Mouse (Mus musculus) CH12.LX (cell line): ENCODE data around the gene Mcrs1. TPM values are rescaled to one million over a fixed set of nuclear protein-coding genes. Genes with fewer than 3 reads are reported as not detected.
A peak's percentile ranks its signal among the peaks of the same experiment; 100 is the strongest.

Source experiments
- DNase-seq: peaks from one replicate; pipeline ENCODE4 v3.0.0-alpha.2; 2013; ENCODE audit errors: extremely low read depth
- H3K27ac ChIP-seq: 2 replicates; pipeline ENCODE4 v1.5.1; 2012; ENCODE audit warnings: low read depth, mild to moderate bottlenecking, control low read depth, moderate library complexity; ENCODE audit not compliant: insufficient read depth
- H3K27me3 ChIP-seq: replicated peaks from 2 replicates; pipeline ENCODE3; 2012; ENCODE audit warnings: inconsistent platforms
- H3K36me3 ChIP-seq, 2 experiments: replicated peaks in 1 of 2; 2 replicates each; pipeline versions ENCODE3 to v1.6.1; 2012; ENCODE audit warnings: inconsistent platforms in 1 of 2, low read length in 1 of 2, mild to moderate bottlenecking in 1 of 2, mixed read lengths in 1 of 2, moderate library complexity in 1 of 2; ENCODE audit not compliant: control insufficient read depth in 1 of 2, insufficient read depth in 1 of 2
- H3K4me1 ChIP-seq, 2 experiments: 2 replicates each; pipeline ENCODE4 v1.6.1; 2012; ENCODE audit warnings: inconsistent platforms in 1 of 2, moderate library complexity in 1 of 2; ENCODE audit not compliant: insufficient read depth in 2 of 2, control insufficient read depth in 1 of 2
- H3K4me2 ChIP-seq: 2 replicates; pipeline ENCODE4 v1.6.1; 2012; ENCODE audit warnings: low read depth, mild to moderate bottlenecking, control low read depth; ENCODE audit not compliant: poor library complexity, insufficient read depth, severe bottlenecking
- H3K4me3 ChIP-seq, 3 experiments: fragments of 150-350 bp in 1 of 3; sonication (generic) in 1 of 3; replicated peaks in 1 of 3; 2 replicates each; pipeline versions ENCODE3 to v1.5.1; 2011 to 2012; ENCODE audit warnings: low read depth in 2 of 3, low read length in 2 of 3, mild to moderate bottlenecking in 2 of 3, moderate library complexity in 2 of 3, control low read depth in 1 of 3, improper control_type of control experiment in 1 of 3, inconsistent platforms in 1 of 3, mixed read lengths in 1 of 3; ENCODE audit not compliant: poor library complexity in 1 of 3
- H3K79me2 ChIP-seq: replicated peaks from 2 replicates; pipeline ENCODE4 v1.6.1; 2012; ENCODE audit warnings: mild to moderate bottlenecking, moderate library complexity; ENCODE audit not compliant: control insufficient read depth, poor library complexity, insufficient read depth, severe bottlenecking; ENCODE audit errors: extremely low read depth
- H3K9ac ChIP-seq: 2 replicates; pipeline ENCODE4 v1.6.1; 2012; ENCODE audit warnings: low read depth, mild to moderate bottlenecking, control low read depth, moderate library complexity; ENCODE audit not compliant: insufficient read depth
- H3K9me3 ChIP-seq: replicated peaks from 2 replicates; pipeline ENCODE3; 2012; ENCODE audit warnings: low read length, inconsistent platforms, mixed read lengths
- BHLHE40 ChIP-seq: IDR thresholded peaks from 2 replicates; pipeline ENCODE4 v1.6.1; 2011; ENCODE audit warnings: mild to moderate bottlenecking, low read depth, low read length, improper control_type of control experiment
- CHD1 ChIP-seq: IDR thresholded peaks from 2 replicates; pipeline ENCODE4 v1.6.1; 2012; ENCODE audit warnings: low read depth, low read length, improper control_type of control experiment, inconsistent platforms
- CHD2 ChIP-seq: IDR thresholded peaks from 2 replicates; pipeline ENCODE4 v1.6.1; 2011; ENCODE audit warnings: low read length, improper control_type of control experiment
- CTCF ChIP-seq, 2 experiments: IDR thresholded peaks in 1 of 2; conservative IDR thresholded peaks in 1 of 2; 2 replicates each; pipeline ENCODE4 v1.5.1; 2011 to 2012; ENCODE audit warnings: low read depth in 2 of 2, low read length in 2 of 2, improper control_type of control experiment in 1 of 2, inconsistent platforms in 1 of 2, mild to moderate bottlenecking in 1 of 2, moderate library complexity in 1 of 2
- E2F4 ChIP-seq: IDR thresholded peaks from 2 replicates; pipeline ENCODE4 v1.6.1; 2011; ENCODE audit warnings: low read depth, low read length, improper control_type of control experiment; ENCODE audit not compliant: insufficient replicate concordance
- ELF1 ChIP-seq: IDR thresholded peaks from 2 replicates; pipeline ENCODE4 v1.6.1; 2014; ENCODE audit warnings: low read depth, mild to moderate bottlenecking, inconsistent platforms, low read length, improper control_type of control experiment
- EP300 ChIP-seq: IDR thresholded peaks from 2 replicates; pipeline ENCODE4 v1.6.1; 2011; ENCODE audit warnings: low read length, improper control_type of control experiment
- ETS1 ChIP-seq: conservative IDR thresholded peaks from 2 replicates; pipeline ENCODE4 v1.6.1; 2012; ENCODE audit warnings: low read depth, mild to moderate bottlenecking, inconsistent platforms, low read length, improper control_type of control experiment, moderate library complexity
- GABPA ChIP-seq: IDR thresholded peaks from 2 replicates; pipeline ENCODE4 v1.6.1; 2012; ENCODE audit warnings: low read depth, low read length, improper control_type of control experiment, inconsistent platforms; ENCODE audit not compliant: insufficient replicate concordance
- HCFC1 ChIP-seq: IDR thresholded peaks from 2 replicates; pipeline ENCODE4 v1.6.1; 2012; ENCODE audit warnings: low read depth, mild to moderate bottlenecking, inconsistent platforms, low read length, improper control_type of control experiment
- IRF4 ChIP-seq: IDR thresholded peaks from 2 replicates; pipeline ENCODE4 v1.6.1; 2014; ENCODE audit warnings: low read depth, mild to moderate bottlenecking, inconsistent platforms, low read length, improper control_type of control experiment
- JUN ChIP-seq: IDR thresholded peaks from 2 replicates; pipeline ENCODE4 v1.6.1; 2011; ENCODE audit warnings: low read depth, mild to moderate bottlenecking, low read length, improper control_type of control experiment, moderate library complexity; ENCODE audit not compliant: insufficient read depth
- JUND ChIP-seq: conservative IDR thresholded peaks from 2 replicates; pipeline ENCODE4 v1.6.1; 2011; ENCODE audit warnings: low read depth, low read length, improper control_type of control experiment
- KAT2A ChIP-seq: IDR thresholded peaks from 2 replicates; pipeline ENCODE4 v1.6.1; 2012; ENCODE audit warnings: low read length, improper control_type of control experiment, inconsistent platforms; ENCODE audit not compliant: insufficient replicate concordance
- MAFK ChIP-seq: IDR thresholded peaks from 2 replicates; pipeline ENCODE4 v1.6.1; 2011; ENCODE audit warnings: low read length, improper control_type of control experiment; ENCODE audit not compliant: insufficient replicate concordance
- MAX ChIP-seq: IDR thresholded peaks from 2 replicates; pipeline ENCODE4 v1.6.1; 2011; ENCODE audit warnings: low read length, improper control_type of control experiment
- MAZ ChIP-seq: IDR thresholded peaks from 2 replicates; pipeline ENCODE4 v1.6.1; 2012; ENCODE audit warnings: low read depth, mild to moderate bottlenecking, inconsistent platforms, low read length, improper control_type of control experiment, moderate library complexity
- MEF2A ChIP-seq: IDR thresholded peaks from 2 replicates; pipeline ENCODE4 v1.6.1; 2014; ENCODE audit warnings: low read depth, mild to moderate bottlenecking, inconsistent platforms, low read length, improper control_type of control experiment, borderline replicate concordance
- MXI1 ChIP-seq: IDR thresholded peaks from 2 replicates; pipeline ENCODE4 v1.6.1; 2011; ENCODE audit warnings: mild to moderate bottlenecking, low read depth, low read length, improper control_type of control experiment
- MYC ChIP-seq: IDR thresholded peaks from 2 replicates; pipeline ENCODE4 v1.6.1; 2011; ENCODE audit warnings: low read depth, mild to moderate bottlenecking, improper control_type of control experiment, low read length
- NELFE ChIP-seq: IDR thresholded peaks from 2 replicates; pipeline ENCODE4 v1.6.1; 2011; ENCODE audit warnings: low read depth, low read length, improper control_type of control experiment
- NRF1 ChIP-seq: IDR thresholded peaks from 2 replicates; pipeline ENCODE4 v1.6.1; 2014; ENCODE audit warnings: low read depth, mild to moderate bottlenecking, inconsistent platforms, low read length, improper control_type of control experiment, moderate library complexity
- PAX5 ChIP-seq: IDR thresholded peaks from 2 replicates; pipeline ENCODE4 v1.6.1; 2012; ENCODE audit warnings: low read length, inconsistent platforms, mixed read lengths
- POLR2A ChIP-seq: IDR thresholded peaks from 2 replicates; pipeline ENCODE4 v1.6.1; 2011; ENCODE audit warnings: low read depth, mild to moderate bottlenecking, improper control_type of control experiment, low read length
- POLR2AphosphoS2 ChIP-seq: IDR thresholded peaks from 2 replicates; pipeline ENCODE4 v1.6.1; 2011; ENCODE audit warnings: low read depth, low read length, improper control_type of control experiment
- RAD21 ChIP-seq: IDR thresholded peaks from 2 replicates; pipeline ENCODE4 v1.6.1; 2011; ENCODE audit warnings: low read depth, mild to moderate bottlenecking, low read length, improper control_type of control experiment, moderate library complexity
- RCOR1 ChIP-seq: conservative IDR thresholded peaks from 2 replicates; pipeline ENCODE4 v1.6.1; 2012; ENCODE audit warnings: low read depth, mild to moderate bottlenecking, inconsistent platforms, low read length, improper control_type of control experiment
- SIN3A ChIP-seq: IDR thresholded peaks from 2 replicates; pipeline ENCODE4 v1.6.1; 2012; ENCODE audit warnings: low read length, improper control_type of control experiment, inconsistent platforms
- SMC3 ChIP-seq: IDR thresholded peaks from 2 replicates; pipeline ENCODE4 v1.6.1; 2011; ENCODE audit warnings: low read depth, low read length, improper control_type of control experiment
- TBP ChIP-seq: conservative IDR thresholded peaks from 2 replicates; pipeline ENCODE4 v1.6.1; 2011; ENCODE audit warnings: low read depth, low read length, improper control_type of control experiment
- TCF12 ChIP-seq: IDR thresholded peaks from 2 replicates; pipeline ENCODE4 v1.6.1; 2014; ENCODE audit warnings: low read depth, mild to moderate bottlenecking, inconsistent platforms, low read length, improper control_type of control experiment
- UBTF ChIP-seq: IDR thresholded peaks from 2 replicates; pipeline ENCODE4 v1.6.1; 2012; ENCODE audit warnings: low read depth, mild to moderate bottlenecking, inconsistent platforms, low read length, improper control_type of control experiment, moderate library complexity
- USF1 ChIP-seq: IDR thresholded peaks from 2 replicates; pipeline ENCODE4 v1.6.1; 2014; ENCODE audit warnings: low read depth, mild to moderate bottlenecking, inconsistent platforms, low read length, improper control_type of control experiment
- USF2 ChIP-seq: conservative IDR thresholded peaks from 2 replicates; pipeline ENCODE4 v1.6.1; 2011; ENCODE audit warnings: low read depth, low read length, improper control_type of control experiment
- ZC3H11A ChIP-seq: IDR thresholded peaks from 2 replicates; pipeline ENCODE4 v1.6.1; 2012; ENCODE audit warnings: low read depth, mild to moderate bottlenecking, inconsistent platforms, low read length, improper control_type of control experiment
- ZKSCAN1 ChIP-seq: IDR thresholded peaks from 2 replicates; pipeline ENCODE4 v1.6.1; 2012; ENCODE audit warnings: low read depth, inconsistent platforms, low read length, improper control_type of control experiment, borderline replicate concordance
- ZMIZ1 ChIP-seq: IDR thresholded peaks from 2 replicates; pipeline ENCODE4 v1.6.1; 2012; ENCODE audit warnings: low read depth, mild to moderate bottlenecking, inconsistent platforms, low read length, improper control_type of control experiment
- ZNF384 ChIP-seq: IDR thresholded peaks from 2 replicates; pipeline ENCODE4 v1.6.1; 2012; ENCODE audit warnings: low read depth, low read length, improper control_type of control experiment, inconsistent platforms
- dilution Hi-C: fragments of 300-500 bp; cut with MboI; formaldehyde crosslinking; loops from 2 replicates; pipeline ENCODE4 v1.14.3; 2020; ENCODE audit warnings: low sequenced_read_pairs; ENCODE audit not compliant: extremely low pct_unique_long_range_greater_than_20kb, extremely low pct_ligation_motif_present
- in situ Hi-C: fragments of 300-500 bp; cut with MboI; formaldehyde crosslinking; loops from 3 replicates; pipeline ENCODE4 v1.14.3; 2019; ENCODE audit warnings: low sequenced_read_pairs, low pct_ligation_motif_present, low pct_unique_long_range_greater_than_20kb, mixed read lengths
- polyA plus RNA-seq: library from polyadenylated mRNA; unstranded; fragments of >175 nt; gene quantifications from 2 replicates; pipeline ENCODE4 v1.2.1, GENCODE M21; 2012; ENCODE audit warnings: low read depth; ENCODE audit not compliant: insufficient read length
- total RNA-seq, 2 experiments: library from RNA; depleted of rRNA; stranded (reverse); fragments of 300-350 nt in 1 of 2; fragments of >200 nt in 1 of 2; gene quantifications; 2 replicates each; pipeline ENCODE4 v1.2.3; 2012 to 2014

The Mcrs1 gene
- total RNA-seq (2012; rRNA removed) (83.7 and 85.1 TPM in 2 replicates), total RNA-seq (2014; rRNA removed) (94.5 and 105 TPM in 2 replicates), polyA plus RNA-seq (73.4 and 75.9 TPM in 2 replicates)

DNA sequence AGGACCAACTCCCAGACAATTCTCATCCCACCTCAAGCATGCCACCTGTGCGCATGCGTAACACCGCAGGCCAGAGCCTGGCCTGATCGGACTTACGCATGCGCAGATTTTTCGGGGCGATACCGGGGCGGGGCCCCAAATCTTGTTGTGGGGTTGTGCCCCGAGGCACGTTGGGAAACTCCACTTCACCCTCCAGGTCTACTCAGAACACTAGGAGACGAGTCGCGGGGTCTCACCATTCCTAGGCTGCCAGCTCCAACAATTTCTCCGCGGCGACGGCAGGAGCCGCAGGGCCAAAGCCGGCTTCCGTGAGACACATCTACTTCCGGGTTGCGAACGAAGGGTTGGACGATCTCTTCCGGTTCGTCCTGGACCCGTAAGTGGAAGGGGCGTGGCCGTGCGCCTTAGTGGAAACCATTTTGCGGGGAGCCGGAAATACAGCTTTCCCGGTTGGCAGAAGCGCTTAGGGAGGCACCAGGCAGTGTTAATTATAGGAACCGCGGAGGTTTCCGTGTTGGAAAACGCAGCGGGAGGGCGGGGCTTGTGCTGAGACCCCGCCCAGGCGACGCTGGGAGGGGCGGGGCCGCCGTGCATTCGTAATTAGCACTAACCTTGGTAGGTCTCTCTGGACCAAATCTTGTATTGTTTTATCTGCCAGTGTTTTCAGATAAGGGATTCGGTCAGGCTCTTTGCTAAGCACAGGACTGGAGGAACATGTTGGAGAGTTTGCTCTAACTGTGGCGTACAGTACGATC lies at the start of gene Mcrs1:
Gene Mcrs1, minus strand, starts transcription at position 336 of the 755 bp plus-strand sequence.
- H3K9ac ChIP-seq = peak within 1 kb of the TSS; percentile 87
- in situ Hi-C loops = no loop called here
- H3K9me3 ChIP-seq = no peaks in the 10 kb centered on the region
- peak within 1 kb of the TSS; percentile 51 for H3K27ac ChIP-seq
- H3K4me2 ChIP-seq = peak within 1 kb of the TSS; percentile 90
- no peak for TF ChIP-seq USF1
- TF ChIP-seq TCF12 = peak; percentile 76; the same call in 1 of the 2 replicates
- TF ChIP-seq SIN3A = peak; percentile 96
- TF ChIP-seq ZMIZ1 = peak; percentile 74
- no peak for TF ChIP-seq JUND
- TF ChIP-seq RAD21 = no peak
- TF ChIP-seq HCFC1 = peak; percentile 97
- TF ChIP-seq USF2 = no peak
- TF ChIP-seq ZC3H11A = no peak
- peak; percentile 75 for TF ChIP-seq MAZ
- no peak for TF ChIP-seq ZKSCAN1
- TF ChIP-seq KAT2A = peak; percentile 96
- no peak for TF ChIP-seq SMC3
- no peak for TF ChIP-seq ZNF384
- peak; percentile 85 for TF ChIP-seq MXI1
- TF ChIP-seq ELF1 = peak; percentile 99
- peak; percentile 97 for TF ChIP-seq MEF2A
- TF ChIP-seq CHD1 = no peak
- peak; percentile 81 for TF ChIP-seq ETS1
- peak; percentile 26; the same call in 1 of the 2 replicates for TF ChIP-seq GABPA
- TF ChIP-seq MAX = peak; percentile 67; the same call in 1 of the 2 replicates
- TF ChIP-seq BHLHE40 = peak; percentile 22; the same call in 1 of the 2 replicates
- TF ChIP-seq TBP = 0 out of 2 replicates have a peak, but pooled peaks have one; percentile 66
- peak; percentile 66; the same call in 1 of the 2 replicates for TF ChIP-seq POLR2AphosphoS2
- TF ChIP-seq E2F4 = 0 out of 2 replicates have a peak, but pooled peaks have one; percentile 50
- TF ChIP-seq CHD2 = peak; percentile 93
- no peak for TF ChIP-seq JUN
- TF ChIP-seq NRF1 = peak; percentile 82
- TF ChIP-seq IRF4 = peak; percentile 85
- no peak for TF ChIP-seq MAFK
- TF ChIP-seq NELFE = peak; percentile 83
- TF ChIP-seq MYC = 0 out of 2 replicates have a peak, but pooled peaks have one; percentile 50
- TF ChIP-seq UBTF = no peak
- no peak; the same call in 1 of the 2 replicates for TF ChIP-seq EP300
- no peak for TF ChIP-seq PAX5
- peak; percentile 69 for TF ChIP-seq RCOR1
- peak; percentile 75 for TF ChIP-seq POLR2A
- no peak for TF ChIP-seq CTCF (conservative IDR thresholded peaks at IDR 0.05 in 1 of 2, IDR thresholded peaks at IDR 0.05 in 1 of 2; ENCODE audit: low read depth in 2 of 2, low read length in 2 of 2)
- TF ChIP-seq, all 38 proteins: peak for 23
- peaks cover 2% of the 10 kb centered on the region; the same call in 1 of the 2 replicates for H3K79me2 ChIP-seq
- peaks cover 8 to 39% of the 10 kb centered on the region in 2 experiments for H3K4me1 ChIP-seq
- no peaks in the 10 kb centered on the region for H3K27me3 ChIP-seq
- peaks cover 25 to 38% of the 10 kb centered on the region in 2 experiments for H3K36me3 ChIP-seq
- peak within 1 kb of the TSS; percentile 67 to 100 (median 85) for H3K4me3 ChIP-seq
- dilution Hi-C loops = no loop called here
- DNase-seq = peak; percentile 100
